Mouse (Mus musculus): Measurements from ENCODE around the gene Tmem97. TPM values are rescaled to one million over a fixed set of nuclear protein-coding genes. Genes with fewer than 3 reads are reported as not detected.

Gene Tmem97
- polyA plus RNA-seq, 1 experiment from 2014 or later: 182 TPM

DNA sequence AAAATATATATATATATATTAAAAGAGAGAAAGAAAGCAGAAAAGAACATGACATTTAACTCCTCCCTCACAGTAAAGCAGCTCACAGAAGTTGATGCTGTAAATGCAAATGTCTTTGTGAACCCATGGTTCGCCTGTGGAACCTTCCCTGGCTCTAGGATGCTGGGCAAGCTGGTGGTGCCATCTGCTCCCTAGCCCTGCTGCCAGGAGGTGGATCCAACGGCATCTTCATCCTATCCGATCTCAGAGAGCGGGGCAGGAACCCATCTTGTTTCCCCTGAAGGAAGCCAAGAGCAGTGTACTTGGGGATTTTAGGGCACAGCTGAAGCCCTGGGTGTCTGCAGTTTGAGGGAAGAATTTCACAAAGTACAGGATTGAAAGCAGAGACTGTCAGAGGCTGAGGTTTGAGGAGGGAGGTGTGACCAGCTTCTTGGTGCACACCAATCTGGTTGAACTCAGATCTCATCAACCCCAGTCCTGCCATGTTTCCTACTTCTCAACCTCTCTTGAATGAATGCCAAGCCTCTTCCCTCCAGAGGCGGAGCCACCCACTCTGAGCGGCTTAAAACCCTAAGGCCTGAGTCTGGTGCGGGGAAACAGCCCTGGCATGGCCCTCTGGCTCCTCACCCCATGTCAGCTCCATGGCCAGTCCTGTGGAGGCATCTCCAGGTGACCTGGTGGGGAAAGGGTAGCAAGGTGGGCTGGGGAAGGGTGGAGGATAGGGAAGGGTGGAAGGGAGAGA, 47.5 kb downstream of the Tmem97 start, which contains the start of gene Sebox:
Sebox (plus strand) TSS at position 539 of the 742 bp plus-strand sequence.
- no peak within 1 kb of the TSS for H3K27ac ChIP-seq
- no peaks in the 10 kb centered on the region for H3K9me3 ChIP-seq
- no peak within 1 kb of the TSS for H3K9ac ChIP-seq
- peaks cover 7% of the 10 kb centered on the region; the same call in 1 of the 2 replicates for H3K36me3 ChIP-seq
- 0 out of 2 replicates have a peak, but pooled peaks cover 3% of the 10 kb centered on the region for H3K4me1 ChIP-seq (replicated peaks)
- no peak within 1 kb of the TSS for H3K4me2 ChIP-seq (replicated peaks)
- whole genome bisulfite sequencing: 74% methylated on average over 7 of the region's 7 CpGs
- ATAC-seq: no peak
- no peak within 1 kb of the TSS for H3K4me3 ChIP-seq (replicated peaks)
- peaks cover 4% of the 10 kb centered on the region for H3K27me3 ChIP-seq (replicated peaks)

DNA sequence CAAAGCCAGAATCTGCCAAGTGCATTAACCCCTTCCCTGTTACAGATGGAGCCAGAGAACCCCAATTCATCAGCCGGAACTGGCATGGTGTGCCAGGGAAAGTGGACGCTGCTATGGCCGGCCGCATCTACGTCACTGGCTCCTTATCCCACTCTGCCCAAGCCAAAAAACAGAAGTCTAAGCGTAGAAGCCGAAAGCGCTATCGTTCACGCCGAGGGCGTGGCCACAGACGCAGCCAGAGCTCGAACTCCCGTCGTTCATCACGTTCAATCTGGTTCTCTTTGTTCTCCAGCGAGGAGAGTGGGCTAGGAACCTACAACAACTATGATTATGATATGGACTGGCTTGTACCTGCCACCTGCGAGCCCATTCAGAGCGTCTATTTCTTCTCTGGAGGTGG, 49.0 kb downstream of the Tmem97 start:
- H3K27me3 ChIP-seq (replicated peaks): peaks cover 12% of the 10 kb centered on the region
- H3K9me3 ChIP-seq: no peaks in the 10 kb centered on the region
- no peak overlapping the region for H3K27ac ChIP-seq
- ATAC-seq: no peak
- no peaks in the 10 kb centered on the region for H3K36me3 ChIP-seq
- no peak overlapping the region for H3K4me3 ChIP-seq (replicated peaks)
- 76% methylated on average over 20 of the region's 20 CpGs for WGBS
- H3K4me1 ChIP-seq (replicated peaks): peaks cover 10% of the 10 kb centered on the region; the same call in 1 of the 2 replicates
- H3K9ac ChIP-seq: no peak overlapping the region
- no peak overlapping the region for H3K4me2 ChIP-seq (replicated peaks)

DNA sequence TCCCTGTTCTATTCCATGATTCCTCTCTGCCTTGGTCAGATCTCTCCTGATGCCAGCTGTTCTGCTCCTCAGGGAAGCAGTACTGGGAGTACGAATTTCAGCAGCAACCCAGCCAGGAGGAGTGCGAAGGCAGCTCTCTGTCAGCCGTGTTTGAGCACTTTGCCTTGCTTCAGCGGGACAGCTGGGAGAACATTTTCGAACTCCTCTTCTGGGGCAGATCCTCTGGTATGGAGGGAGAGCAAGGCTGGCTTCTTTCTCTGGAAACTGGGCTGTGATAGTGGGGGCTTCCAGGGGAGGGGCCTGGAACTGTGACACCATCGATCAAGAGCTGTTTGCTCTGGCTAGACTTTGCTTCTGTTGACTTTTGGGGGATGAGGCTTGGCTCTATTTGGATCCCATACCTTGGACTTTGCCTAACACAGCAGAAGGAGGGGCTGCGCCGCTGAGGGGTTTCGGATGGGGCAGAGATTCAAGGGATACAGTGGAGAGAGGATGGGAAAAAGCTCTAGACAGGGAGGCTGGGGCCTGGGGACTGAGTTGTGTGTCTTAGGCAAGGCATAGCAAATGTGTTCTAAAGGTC, 49.9 kb downstream of the Tmem97 start:
- Histone ChIP-seq H3K27me3 (replicated peaks) (peaks cover 18% of the 10 kb centered on the region), H3K36me3 (no peaks in the 10 kb centered on the region), H3K4me3 (replicated peaks) (no peak overlapping the region), H3K9ac (no peak overlapping the region), H3K4me1 (replicated peaks) (peaks cover 10% of the 10 kb centered on the region; the same call in 1 of the 2 replicates), H3K27ac (no peak overlapping the region), H3K4me2 (replicated peaks) (no peak overlapping the region), H3K9me3 (no peaks in the 10 kb centered on the region)
- 65% methylated on average over 9 of the region's 9 CpGs for WGBS
- no peak for ATAC-seq

DNA sequence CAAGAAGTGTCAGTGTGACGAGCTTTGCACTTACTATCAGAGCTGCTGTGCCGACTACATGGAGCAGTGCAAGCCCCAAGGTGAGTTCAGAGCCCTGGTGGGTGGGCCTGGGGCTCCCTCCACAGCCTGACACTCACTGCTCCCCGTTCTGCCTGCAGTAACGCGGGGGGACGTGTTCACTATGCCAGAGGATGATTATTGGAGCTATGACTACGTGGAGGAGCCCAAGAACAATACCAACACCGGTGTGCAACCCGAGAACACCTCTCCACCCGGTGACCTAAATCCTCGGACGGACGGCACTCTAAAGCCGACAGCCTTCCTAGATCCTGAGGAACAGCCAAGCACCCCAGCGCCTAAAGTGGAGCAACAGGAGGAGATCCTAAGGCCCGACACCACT, 51.0 kb downstream of the Tmem97 start:
- no peak overlapping the region for H3K4me2 ChIP-seq (replicated peaks)
- peaks cover 20% of the 10 kb centered on the region for H3K27me3 ChIP-seq (replicated peaks)
- no peak for ATAC-seq
- H3K9me3 ChIP-seq: no peaks in the 10 kb centered on the region
- 49% methylated on average over 16 of the region's 16 CpGs for WGBS
- H3K36me3 ChIP-seq: no peaks in the 10 kb centered on the region
- peaks cover 10% of the 10 kb centered on the region; the same call in 1 of the 2 replicates for H3K4me1 ChIP-seq (replicated peaks)
- H3K4me3 ChIP-seq (replicated peaks): no peak overlapping the region
- H3K9ac ChIP-seq: no peak overlapping the region
- H3K27ac ChIP-seq: no peak overlapping the region

GRCm38 (mm10) chr11:78499004-78499403, 51.6 kb downstream of the Tmem97 start, which contains the start of gene Vtn:
Gene Vtn (plus strand): TSS chr11:78499091.
- peak within 1 kb of the TSS; percentile 98 for H3K4me2 ChIP-seq (replicated peaks)
- H3K4me1 ChIP-seq (replicated peaks): peaks cover 10% of the 10 kb centered on the region; the same call in 1 of the 2 replicates
- peaks cover 23% of the 10 kb centered on the region for H3K27me3 ChIP-seq (replicated peaks)
- no peak within 1 kb of the TSS for H3K27ac ChIP-seq
- no peak for ATAC-seq
- no peak within 1 kb of the TSS for H3K9ac ChIP-seq
- peak within 1 kb of the TSS; percentile 50 for H3K4me3 ChIP-seq (replicated peaks)
- 59% methylated on average over 7 of the region's 7 CpGs for WGBS
- H3K36me3 ChIP-seq: no peaks in the 10 kb centered on the region
- H3K9me3 ChIP-seq: no peaks in the 10 kb centered on the region

- ATAC-seq: peak; percentile 98
- Histone ChIP-seq H3K9me3 (no peaks in the 10 kb centered on the region), H3K36me3 (no peaks in the 10 kb centered on the region), H3K4me3 (replicated peaks) (peak within 1 kb of the TSS; percentile 50), H3K27me3 (replicated peaks) (peaks cover 23% of the 10 kb centered on the region), H3K4me1 (replicated peaks) (peaks cover 10% of the 10 kb centered on the region; the same call in 1 of the 2 replicates), H3K9ac (peak within 1 kb of the TSS; percentile 43), H3K4me2 (replicated peaks) (peak within 1 kb of the TSS; percentile 98), H3K27ac (no peak within 1 kb of the TSS)
- WGBS: 3% methylated on average over 36 of the region's 36 CpGs
Observed at GRCm38 (mm10) chr11:78497544-78498522, 52.7 kb downstream of the Tmem97 start, which contains the start of gene Sarm1. Gene Sarm1 (minus strand): TSS chr11:78497754.

- peak overlapping the region; percentile 50 for H3K4me3 ChIP-seq (replicated peaks)
- H3K36me3 ChIP-seq: no peaks in the 10 kb centered on the region
- peaks cover 10% of the 10 kb centered on the region; the same call in 1 of the 2 replicates for H3K4me1 ChIP-seq (replicated peaks)
- H3K9ac ChIP-seq: peak overlapping the region; percentile 43
- H3K4me2 ChIP-seq (replicated peaks): peak overlapping the region; percentile 98
- H3K9me3 ChIP-seq: no peaks in the 10 kb centered on the region
- WGBS: under 1% methylated on average over 44 of the region's 44 CpGs
- no peak overlapping the region for H3K27ac ChIP-seq
- peaks cover 23% of the 10 kb centered on the region for H3K27me3 ChIP-seq (replicated peaks)
- peak; percentile 35 for ATAC-seq
Observed at GRCm38 (mm10) chr11:78497071-78497541, 53.5 kb downstream of the Tmem97 start.

- H3K9me3 ChIP-seq: no peaks in the 10 kb centered on the region
- no peaks in the 10 kb centered on the region for H3K36me3 ChIP-seq
- no peak overlapping the region for H3K9ac ChIP-seq
- peaks cover 32% of the 10 kb centered on the region for H3K27me3 ChIP-seq (replicated peaks)
- H3K4me2 ChIP-seq (replicated peaks): no peak overlapping the region
- no peak overlapping the region for H3K4me3 ChIP-seq (replicated peaks)
- 5% methylated on average over 6 of the region's 6 CpGs for WGBS
- peaks cover 12% of the 10 kb centered on the region for H3K4me1 ChIP-seq (replicated peaks)
- ATAC-seq: no peak
- H3K27ac ChIP-seq: no peak overlapping the region
Observed at GRCm38 (mm10) chr11:78495904-78496303, 54.7 kb downstream of the Tmem97 start.

Other genes with a start within 250 kb of the Tmem97 start
- 26.8 and 28.3 TPM in 2 replicates for gene Spag5, start 249.2 kb downstream of the Tmem97 start, polyA plus RNA-seq (2015; fragmentation: Nextera tagmentation; extraction: Ambion mirVana)
- 23.1 and 29.0 TPM in 2 replicates for gene Aldoc, start 227.8 kb downstream of the Tmem97 start, polyA plus RNA-seq (2015; fragmentation: Nextera tagmentation; extraction: Ambion mirVana)
- 78.6 and 85.0 TPM in 2 replicates for gene Pigs, start 222.4 kb downstream of the Tmem97 start, polyA plus RNA-seq (2015; fragmentation: Nextera tagmentation; extraction: Ambion mirVana)
- 33.5 and 34.6 TPM in 2 replicates for gene Unc119, start 207.3 kb downstream of the Tmem97 start, polyA plus RNA-seq (2015; fragmentation: Nextera tagmentation; extraction: Ambion mirVana)
- gene Foxn1, start 164.2 kb downstream of the Tmem97 start, polyA plus RNA-seq (2015; fragmentation: Nextera tagmentation; extraction: Ambion mirVana): not detected in 2 replicates
- gene Slc13a2, start 128.6 kb downstream of the Tmem97 start, polyA plus RNA-seq (2015; fragmentation: Nextera tagmentation; extraction: Ambion mirVana): 1.3 and 2.5 TPM in 2 replicates
- gene Slc46a1, start 85.1 kb downstream of the Tmem97 start, polyA plus RNA-seq (2015; fragmentation: Nextera tagmentation; extraction: Ambion mirVana): 12.2 and 13.3 TPM in 2 replicates
- 2.1 and 2.7 TPM in 2 replicates for gene Sarm1, start 53.0 kb downstream of the Tmem97 start, polyA plus RNA-seq (2015; fragmentation: Nextera tagmentation; extraction: Ambion mirVana)
- 22.4 and 34.2 TPM in 2 replicates for gene Vtn, start 51.7 kb downstream of the Tmem97 start, polyA plus RNA-seq (2015; fragmentation: Nextera tagmentation; extraction: Ambion mirVana)
- gene Sebox, start 47.3 kb downstream of the Tmem97 start, polyA plus RNA-seq (2015; fragmentation: Nextera tagmentation; extraction: Ambion mirVana): not detected in 2 replicates
- gene Tmem199, start 38.6 kb downstream of the Tmem97 start, polyA plus RNA-seq (2015; fragmentation: Nextera tagmentation; extraction: Ambion mirVana): 54.1 and 56.9 TPM in 2 replicates
- gene Poldip2, start 38.6 kb downstream of the Tmem97 start, polyA plus RNA-seq (2015; fragmentation: Nextera tagmentation; extraction: Ambion mirVana): 147 and 149 TPM in 2 replicates
- 81.2 and 82.2 TPM in 2 replicates for gene Tnfaip1, start 14.4 kb downstream of the Tmem97 start, polyA plus RNA-seq (2015; fragmentation: Nextera tagmentation; extraction: Ambion mirVana)
- gene Ift20, start 14.4 kb downstream of the Tmem97 start, polyA plus RNA-seq (2015; fragmentation: Nextera tagmentation; extraction: Ambion mirVana): 126 and 137 TPM in 2 replicates
- 9.9 and 10.3 TPM in 2 replicates for gene Nlk, start 146.6 kb upstream of the Tmem97 start, polyA plus RNA-seq (2015; fragmentation: Nextera tagmentation; extraction: Ambion mirVana)
- gene Ccnq, start 201.0 kb upstream of the Tmem97 start, polyA plus RNA-seq (2015; fragmentation: Nextera tagmentation; extraction: Ambion mirVana): 39.8 and 40.6 TPM in 2 replicates

All from intestine, embryonic 15.5 days (tissue).